Mouse (Mus musculus) thymus, adult 2 months (tissue): ENCODE measurements around the gene Phlpp1.

Experiments
- CTCF ChIP-seq: fragments of 200-500 bp; IDR thresholded peaks from 2 replicates; pipeline ENCODE4 v1.5.1; 2012; ENCODE audit warnings: mild to moderate bottlenecking, control low read depth, low read length, moderate library complexity, borderline replicate concordance; ENCODE audit not compliant: control insufficient read depth, poor library complexity, insufficient read depth; ENCODE audit errors: extremely low read depth
- POLR2A ChIP-seq: fragments of 200-500 bp; IDR thresholded peaks from 2 replicates; pipeline ENCODE4 v1.6.1; 2012; ENCODE audit warnings: mild to moderate bottlenecking, low read length, control low read depth, moderate library complexity; ENCODE audit not compliant: control insufficient read depth, poor library complexity, insufficient read depth; ENCODE audit errors: extremely low read depth

DNA sequence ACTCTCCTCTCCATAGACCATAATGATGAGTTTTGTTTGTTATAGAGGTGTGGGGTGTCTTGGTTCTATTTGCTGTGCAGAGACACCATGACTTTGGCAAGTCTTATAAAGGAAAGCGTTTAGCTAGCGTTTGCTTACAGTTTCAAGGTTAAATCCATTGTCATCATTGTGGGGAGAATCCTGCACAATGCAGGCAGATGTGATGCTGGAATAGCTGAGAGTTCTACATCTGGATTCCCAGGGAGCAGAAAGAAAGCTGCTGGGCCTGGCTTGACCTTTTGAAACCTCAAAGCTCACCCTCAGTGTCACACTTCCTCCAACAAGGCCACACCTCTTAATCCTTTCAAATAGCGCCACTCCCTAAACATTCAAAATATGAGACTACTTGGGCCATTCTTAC lies 7.4 kb upstream of the Phlpp1 start:
- TF ChIP-seq POLR2A (no peak), CTCF (no peak)
